32 mouse cellular contexts compared by ENCODE assay signal in genomic region chr12:84939117-84939516, GRCm38 (mm10). TPM values are rescaled to one million over a fixed set of nuclear protein-coding genes. Genes with fewer than 3 reads are reported as not detected.
DNase-seq lines count a peak whose midpoint lies in the region; ATAC-seq and TF ChIP-seq lines count a peak whose summit lies in the region.
"Had no signal": no experiment of that assay in that cellular context is flagged by ENCODE, and none has a peak within 500 bp of the region (broad histone marks: within the 10 kb centered on the region; RNA-seq: fewer than 3 reads in every experiment).

No protein-coding gene starts in this region.

- no peaks in the 10 kb centered on the region for H3K9me3 ChIP-seq in heart, embryonic 12.5 days (replicated peaks)
- H3K9me3 ChIP-seq: forebrain, embryonic 12.5 days; limb, embryonic 13.5 days; liver, embryonic 12.5 days; midbrain, embryonic 13.5 days; neural tube, embryonic 13.5 days had no signal

- no peak overlapping the region for H3K9ac ChIP-seq in heart, embryonic 12.5 days
- H3K9ac ChIP-seq: forebrain, embryonic 12.5 days; forebrain, postnatal 0 days; hindbrain, embryonic 14.5 days; limb, embryonic 13.5 days; liver, embryonic 12.5 days; midbrain, embryonic 13.5 days; neural tube, embryonic 13.5 days had no signal

- no peak for DNase-seq in frontal cortex, postnatal 10 days (ENCODE audit: low spot score in 2 of 2)
- DNase-seq in heart, postnatal 14 days, result no peak
- DNase-seq in layer of hippocampus, adult 2 months (ENCODE audit: low spot score in 2 of 2), result no peak
- DNase-seq in layer of hippocampus, postnatal 10 days (ENCODE audit: low spot score in 2 of 2), result no peak
- DNase-seq in brain, adult 2 months (ENCODE audit: low read depth, low spot score), result peak; percentile 57
- DNase-seq in lung, postnatal 25 days (ENCODE audit: low spot score), result no peak
- DNase-seq: adrenal gland, adult 2 months; adrenal gland, postnatal 36 days; cerebellum, postnatal 14 days; forebrain, postnatal 0 days; gastrocnemius, adult 2 months; gastrocnemius, postnatal 36 days; kidney, adult 9 months; kidney, postnatal 10 days; layer of hippocampus, adult 9-11 months; lung, adult 18-20 months; spleen, adult 18-20 months; thymus, adult 18-20 months; thymus, postnatal 36 days had no signal

- peak overlapping the region; percentile 67 for H3K27ac ChIP-seq in heart, embryonic 12.5 days (ENCODE audit: poor library complexity, severe bottlenecking)
- H3K27ac ChIP-seq in layer of hippocampus, adult 2 months, result peak overlapping the region; percentile 25; the same call in 1 of the 2 replicates
- H3K27ac ChIP-seq: forebrain, embryonic 12.5 days; gastrocnemius, adult 2 months; hindbrain, embryonic 14.5 days; limb, embryonic 13.5 days; liver, embryonic 12.5 days; macrophage; midbrain, embryonic 13.5 days; neural tube, embryonic 13.5 days had no signal

- no peak for TF ChIP-seq CTCF in layer of hippocampus, adult 2 months (conservative IDR thresholded peaks at IDR 0.05)

- intact Hi-C loops in heart, postnatal 14 days (cut with DNase I), result no loop called here

- no peaks in the 10 kb centered on the region for H3K27me3 ChIP-seq in heart, embryonic 12.5 days (replicated peaks)
- H3K27me3 ChIP-seq: CH12.LX; forebrain, embryonic 12.5 days; limb, embryonic 13.5 days; liver, embryonic 12.5 days; midbrain, embryonic 13.5 days; neural tube, embryonic 13.5 days had no signal

- H3K4me2 ChIP-seq in heart, embryonic 12.5 days, result no peak overlapping the region
- H3K4me2 ChIP-seq: forebrain, embryonic 12.5 days; hindbrain, embryonic 14.5 days; limb, embryonic 13.5 days; liver, embryonic 12.5 days; midbrain, embryonic 13.5 days; neural tube, embryonic 13.5 days had no signal

- H3K4me1 ChIP-seq in heart, embryonic 12.5 days (replicated peaks), result peaks cover 32% of the 10 kb centered on the region
- H3K4me1 ChIP-seq: forebrain, embryonic 12.5 days; limb, embryonic 13.5 days; midbrain, embryonic 13.5 days; neural tube, embryonic 13.5 days had no signal

- no peak overlapping the region for H3K4me3 ChIP-seq in heart, embryonic 12.5 days
- H3K4me3 ChIP-seq in layer of hippocampus, adult 2 months, result no peak overlapping the region
- H3K4me3 ChIP-seq: forebrain, embryonic 12.5 days; gastrocnemius, adult 2 months; limb, embryonic 13.5 days; liver, embryonic 12.5 days; midbrain, embryonic 13.5 days; neural tube, embryonic 13.5 days had no signal

- ATAC-seq in frontal cortex, adult (ENCODE audit: low TSS enrichment), result peak; percentile 81
- no peak for ATAC-seq in heart, embryonic 12.5 days (ENCODE audit: insufficient number of reproducible peaks, low FRiP score)
- ATAC-seq: activated CD4-positive, CD25-positive, alpha-beta regulatory T cell, adult 4 months; forebrain, postnatal 0 days; intestine, postnatal 0 days; liver, embryonic 12.5 days; lung, postnatal 0 days; midbrain, embryonic 13.5 days had no signal

- H3K36me3 ChIP-seq in heart, embryonic 12.5 days, result peaks cover 64% of the 10 kb centered on the region

- 73% methylated on average over 7 of the region's 7 CpGs for WGBS in heart, embryonic 12.5 days

RNA-seq across cellular contexts. Expression of gene Fcf1, which starts 31.6 kb away (rescaled TPM):
- polyA plus RNA-seq in heart, embryonic 12.5 days (2016; fragmentation: Nextera tagmentation; extraction: Ambion mirVana), result 79.4 and 80.3 TPM in 2 replicates
- 10 to 100 TPM; 30.1 to 37.1 TPM for total RNA-seq in heart, postnatal 14 days (2021)
- total RNA-seq in layer of hippocampus, adult 2 months (2021), result 10 to 100 TPM; 33.8 to 34.7 TPM
- 10 to 100 TPM; 33.8 to 34.9 TPM for total RNA-seq in layer of hippocampus, postnatal 10 days (2021)

RNA-seq across cellular contexts. Expression of gene Arel1, which starts 31.6 kb away (rescaled TPM):
- 14.4 and 15.4 TPM in 2 replicates for polyA plus RNA-seq in heart, embryonic 12.5 days (2016; fragmentation: Nextera tagmentation; extraction: Ambion mirVana)
- 10 to 100 TPM; 33.6 to 38.9 TPM for total RNA-seq in heart, postnatal 14 days (2021)
- total RNA-seq in layer of hippocampus, adult 2 months (2021), result 100 to 1,000 TPM; 108 to 115 TPM
- total RNA-seq in layer of hippocampus, postnatal 10 days (2021), result 10 to 100 TPM; 79.5 to 91.8 TPM

RNA-seq across cellular contexts. Expression of gene Ylpm1, which starts 57.0 kb away (rescaled TPM):
- polyA plus RNA-seq in heart, embryonic 12.5 days (2016; fragmentation: Nextera tagmentation; extraction: Ambion mirVana), result 21.1 and 24.3 TPM in 2 replicates
- 10 to 100 TPM; 31.3 to 32.5 TPM for total RNA-seq in heart, postnatal 14 days (2021)
- 100 to 1,000 TPM; 129 to 146 TPM for total RNA-seq in layer of hippocampus, adult 2 months (2021)
- total RNA-seq in layer of hippocampus, postnatal 10 days (2021), result 100 to 1,000 TPM; 120 to 131 TPM
